Mouse (Mus musculus) spleen, adult 2 months (tissue): ENCODE measurements around the gene Utp11.

Source experiments
- CTCF ChIP-seq: fragments of 200-500 bp; IDR thresholded peaks from 2 replicates; pipeline ENCODE4 v1.5.1; 2011; ENCODE audit warnings: mild to moderate bottlenecking, inconsistent platforms; ENCODE audit not compliant: insufficient read depth, insufficient read length, insufficient replicate concordance; ENCODE audit errors: extremely low read depth
- POLR2A ChIP-seq: fragments of 200-500 bp; IDR thresholded peaks from 2 replicates; pipeline ENCODE4 v1.6.1; 2011; ENCODE audit warnings: low read depth, low read length, inconsistent platforms

DNA sequence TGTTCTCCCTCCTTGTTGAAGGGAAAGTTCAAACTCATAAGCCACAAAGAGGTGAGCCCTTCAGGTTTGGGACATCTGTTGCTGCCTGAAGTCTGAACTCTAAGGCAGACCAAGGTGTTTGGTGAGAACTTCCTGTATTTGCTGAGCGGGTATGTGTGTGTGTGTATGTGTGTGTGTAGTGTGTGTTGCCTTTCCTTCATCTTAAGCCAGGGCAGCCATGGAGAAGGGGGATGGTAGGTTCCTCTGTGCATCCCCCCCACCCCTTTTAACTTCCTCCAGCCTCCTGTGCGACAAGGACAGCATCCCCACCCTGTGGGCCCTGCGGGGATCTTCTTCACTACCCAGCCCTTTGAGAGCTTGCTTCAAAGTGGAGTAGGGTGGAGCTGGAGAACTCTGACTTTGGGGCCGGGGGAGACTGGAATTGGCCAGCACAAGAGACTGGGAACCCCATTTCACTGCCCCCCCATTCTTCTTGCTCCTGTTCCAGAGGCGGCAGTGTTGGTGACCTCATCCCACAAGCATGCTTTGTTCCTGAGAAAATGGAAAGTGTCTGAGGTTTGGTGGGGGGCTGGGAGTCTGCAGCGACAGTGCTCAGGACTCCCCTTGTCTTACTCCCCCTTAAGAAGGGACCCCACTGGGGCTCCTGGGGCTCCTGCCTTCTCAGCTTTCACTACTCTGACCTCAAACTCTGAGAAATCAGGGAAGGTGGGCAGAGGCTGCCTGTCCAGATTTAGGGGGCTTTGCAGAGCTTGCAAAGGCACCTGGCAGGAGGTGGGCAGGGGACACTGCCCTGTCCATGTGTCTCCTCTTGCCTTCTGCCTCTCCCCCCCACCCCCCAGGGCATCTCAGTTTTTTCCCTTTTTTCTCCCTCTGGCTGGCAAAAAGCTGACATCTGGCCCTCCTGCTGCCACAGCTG is 10.7 kb upstream of the Utp11 start:
- TF ChIP-seq CTCF (no peak), POLR2A (no peak)
